Comparison of ENCODE assay signal across 11 mouse cellular contexts in the genomic region with DNA sequence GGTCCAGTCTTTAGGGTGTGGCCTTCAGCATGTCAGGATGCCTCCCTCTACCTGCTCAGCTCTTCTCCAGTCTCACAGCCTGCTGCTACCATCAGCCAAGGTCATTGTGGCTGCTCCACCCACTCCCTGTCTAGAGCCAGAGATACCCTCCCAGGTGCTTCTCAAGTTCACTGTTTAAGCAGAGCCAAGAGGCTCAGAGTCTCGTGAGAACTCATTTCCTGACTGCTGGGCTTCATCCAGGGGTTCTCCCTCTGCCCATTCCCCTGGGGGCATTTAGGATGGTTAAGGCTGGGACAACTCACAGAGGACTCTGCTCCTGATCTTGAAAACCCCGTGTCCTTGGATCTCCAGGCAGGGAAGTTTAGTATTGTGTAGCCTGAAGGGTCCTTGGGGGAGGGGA.
"Had no signal": no experiment of that assay in that cellular context is flagged by ENCODE, and none has a peak within 500 bp of the region (broad histone marks: within the 10 kb centered on the region; RNA-seq: fewer than 3 reads in every experiment).

No protein-coding gene starts in this region.

- H3K9ac ChIP-seq: limb, embryonic 15.5 days; liver, embryonic 12.5 days; lung, embryonic 14.5 days; midbrain, embryonic 12.5 days; neural tube, embryonic 15.5 days had no signal

- H3K36me3 ChIP-seq: limb, embryonic 15.5 days; liver, embryonic 12.5 days; midbrain, embryonic 12.5 days; neural tube, embryonic 15.5 days had no signal

- H3K4me3 ChIP-seq: limb, embryonic 15.5 days; liver, embryonic 12.5 days; midbrain, embryonic 12.5 days; myocyte; neural tube, embryonic 15.5 days had no signal

- H3K27me3 ChIP-seq: limb, embryonic 15.5 days; liver, embryonic 12.5 days; midbrain, embryonic 12.5 days; neural tube, embryonic 15.5 days had no signal

- ATAC-seq: liver, embryonic 12.5 days had no signal

- H3K27ac ChIP-seq: limb, embryonic 15.5 days; liver, embryonic 12.5 days; midbrain, embryonic 12.5 days; neural tube, embryonic 15.5 days had no signal

- H3K4me2 ChIP-seq: limb, embryonic 15.5 days; liver, embryonic 12.5 days; lung, embryonic 14.5 days; midbrain, embryonic 12.5 days; neural tube, embryonic 15.5 days had no signal

- H3K9me3 ChIP-seq: limb, embryonic 15.5 days; liver, embryonic 12.5 days; midbrain, embryonic 12.5 days; neural tube, embryonic 15.5 days had no signal

- DNase-seq: kidney, postnatal 25 days; lung, embryonic 14.5 days; lung, postnatal 14 days; right cerebral cortex, adult 18-20 months; right cerebral cortex, postnatal 25 days; thymus, postnatal 4 days had no signal

- H3K4me1 ChIP-seq: limb, embryonic 15.5 days; liver, embryonic 12.5 days had no signal
